Mouse (Mus musculus) limb, embryonic 10.5 days (tissue): ENCODE results near the gene Arhgef26. TPM values are rescaled to one million over a fixed set of nuclear protein-coding genes. Genes with fewer than 3 reads are reported as not detected.
A peak's percentile ranks its signal among the peaks of the same experiment; 100 is the strongest.

Experiments
- DNase-seq: peaks from one replicate; pipeline ENCODE4 v3.0.0-alpha.2; 2017; ENCODE audit warnings: low spot score
- H3K27ac ChIP-seq: fragments of 300-500 bp; sonication (generic); 2 replicates; pipeline ENCODE4 v1.5.1; 2016; ENCODE audit warnings: mild to moderate bottlenecking
- H3K27me3 ChIP-seq: fragments of 300-500 bp; sonication (generic); 2 replicates; pipeline ENCODE4 v1.6.1; 2016; ENCODE audit warnings: low read depth, mild to moderate bottlenecking; ENCODE audit not compliant: poor library complexity, severe bottlenecking
- H3K36me3 ChIP-seq: fragments of 300-500 bp; sonication (generic); 2 replicates; pipeline ENCODE4 v1.6.1; 2016; ENCODE audit warnings: mild to moderate bottlenecking, moderate library complexity
- H3K4me1 ChIP-seq: fragments of 300-500 bp; sonication (generic); 2 replicates; pipeline ENCODE4 v1.6.1; 2016
- H3K4me3 ChIP-seq: fragments of 300-500 bp; sonication (generic); 2 replicates; pipeline ENCODE4 v1.5.1; 2016; ENCODE audit warnings: mild to moderate bottlenecking, moderate library complexity
- H3K9me3 ChIP-seq: fragments of 300-500 bp; sonication (generic); replicated peaks from 2 replicates; pipeline ENCODE4 v1.6.1; 2016; ENCODE audit warnings: mild to moderate bottlenecking
- WGBS: fragments of 180-500 bp; shearing (Covaris S2); methylation state at CpG from one replicate; pipeline ENCODE4 v1.1.7; 2016; 5-methylcytosine and 5-hydroxymethylcytosine counted together
- polyA plus RNA-seq: library from polyadenylated mRNA; unstranded; fragments of >200 nt; fragmentation: Nextera tagmentation; extraction: Ambion mirVana; gene quantifications from 2 replicates; pipeline ENCODE4 v1.2.1, GENCODE M21; 2016

Gene Arhgef26
- 3.1 and 4.9 TPM in 2 replicates for polyA plus RNA-seq

DNA sequence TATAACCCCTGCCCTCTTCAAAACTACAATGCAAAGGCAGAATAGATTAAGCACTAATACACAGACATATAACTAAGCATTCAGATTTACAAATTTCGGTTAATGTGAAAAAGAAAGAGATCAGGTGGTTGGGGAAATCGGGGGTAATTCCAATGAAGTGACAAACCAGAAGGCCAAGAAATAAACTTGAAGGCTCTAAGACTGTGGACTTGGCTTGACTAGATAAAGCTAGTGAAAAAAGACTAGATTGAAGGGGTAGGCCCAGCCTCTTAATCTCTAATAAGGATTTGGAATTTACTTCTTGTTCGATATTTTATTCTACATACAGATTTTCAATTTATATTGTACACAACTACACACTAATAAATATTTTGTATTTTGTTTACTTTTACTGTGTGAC lies at the start of gene Arhgef26:
Gene Arhgef26 (plus strand): TSS at position 301 of the 400 bp plus-strand sequence.
- Histone ChIP-seq H3K9me3 (no peaks in the 10 kb centered on the region), H3K4me1 (peaks cover 22% of the 10 kb centered on the region), H3K36me3 (no peaks in the 10 kb centered on the region), H3K4me3 (peak within 1 kb of the TSS; percentile 80), H3K27me3 (peaks cover 43% of the 10 kb centered on the region), H3K27ac (peak within 1 kb of the TSS; percentile 85)
- no peak for DNase-seq
- WGBS: 76% methylated on average over 3 of the region's 3 CpGs

DNA sequence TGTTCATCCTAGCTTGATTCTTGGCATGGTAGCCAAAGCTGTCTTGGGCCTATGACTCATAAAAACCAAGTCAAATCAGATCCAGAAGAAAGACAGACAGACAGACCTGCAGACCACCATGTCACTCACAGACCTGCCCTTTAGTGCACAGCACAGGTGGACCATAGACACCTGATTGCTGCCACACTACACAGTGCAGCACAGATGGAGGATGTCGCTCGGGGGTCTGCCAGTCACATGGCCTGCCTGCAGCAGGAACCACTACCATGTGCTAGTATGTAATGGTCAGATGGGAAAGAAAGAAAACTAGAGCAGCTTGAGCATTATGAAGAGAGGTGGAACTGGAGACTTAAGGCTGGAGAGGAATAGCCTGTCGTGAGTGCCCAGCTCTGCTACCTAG lies 27.7 kb upstream of the Arhgef26 start:
- Histone ChIP-seq H3K27ac (no peak overlapping the region), H3K27me3 (no peaks in the 10 kb centered on the region), H3K36me3 (no peaks in the 10 kb centered on the region), H3K4me3 (no peak overlapping the region), H3K9me3 (no peaks in the 10 kb centered on the region), H3K4me1 (no peaks in the 10 kb centered on the region)
- DNase-seq: no peak
- 89% methylated on average over 3 of the region's 3 CpGs for WGBS

DNA sequence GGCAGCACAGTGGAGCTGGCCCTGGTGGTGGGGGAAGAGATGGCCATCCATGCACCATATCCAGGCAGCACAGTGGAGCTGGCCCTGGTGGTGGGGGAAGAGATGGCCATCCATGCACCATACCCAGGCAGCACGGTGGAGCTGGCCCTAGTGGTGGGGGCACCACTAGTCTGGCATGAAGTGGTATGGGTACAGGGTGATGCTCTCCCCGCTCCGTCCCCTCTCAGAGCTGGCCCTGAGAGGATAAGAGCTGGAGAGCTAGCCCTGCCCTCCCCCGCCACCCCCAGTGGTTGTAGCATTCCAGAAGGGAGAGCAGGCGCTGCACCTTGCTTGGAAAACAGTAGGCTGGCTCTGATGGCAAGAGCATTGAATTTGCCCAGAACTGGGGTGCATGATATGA lies 26.9 kb upstream of the Arhgef26 start:
- H3K27ac ChIP-seq: no peak overlapping the region
- DNase-seq: no peak
- 91% methylated on average over 5 of the region's 5 CpGs for WGBS
- no peaks in the 10 kb centered on the region for H3K9me3 ChIP-seq
- no peak overlapping the region for H3K4me3 ChIP-seq
- H3K4me1 ChIP-seq: no peaks in the 10 kb centered on the region
- no peaks in the 10 kb centered on the region for H3K36me3 ChIP-seq
- H3K27me3 ChIP-seq: no peaks in the 10 kb centered on the region

DNA sequence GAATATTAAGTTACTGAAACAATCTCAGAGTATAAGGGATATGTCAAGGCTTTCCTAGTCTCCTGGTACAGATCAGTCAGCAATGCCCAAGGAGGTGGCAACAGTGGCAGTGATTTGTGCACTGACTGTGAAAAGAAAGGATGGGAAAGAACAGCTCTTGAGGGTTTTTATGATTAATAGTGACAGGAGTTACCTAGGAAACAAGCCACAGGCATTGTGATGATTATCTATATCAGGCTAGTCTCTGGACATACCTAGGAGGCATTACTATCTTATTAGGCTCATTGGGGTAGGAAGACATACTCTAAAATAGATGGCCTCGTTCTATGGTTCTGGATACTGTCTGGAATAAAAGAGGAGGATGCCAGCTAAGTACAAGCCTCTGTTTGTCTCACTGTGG lies 13.4 kb upstream of the Arhgef26 start:
- no peaks in the 10 kb centered on the region for H3K4me1 ChIP-seq
- 80% methylated on average over 1 of the region's 1 CpGs for WGBS
- no peaks in the 10 kb centered on the region for H3K27me3 ChIP-seq
- no peak overlapping the region for H3K27ac ChIP-seq
- no peak overlapping the region for H3K4me3 ChIP-seq
- H3K36me3 ChIP-seq: no peaks in the 10 kb centered on the region
- no peak for DNase-seq
- no peaks in the 10 kb centered on the region for H3K9me3 ChIP-seq

DNA sequence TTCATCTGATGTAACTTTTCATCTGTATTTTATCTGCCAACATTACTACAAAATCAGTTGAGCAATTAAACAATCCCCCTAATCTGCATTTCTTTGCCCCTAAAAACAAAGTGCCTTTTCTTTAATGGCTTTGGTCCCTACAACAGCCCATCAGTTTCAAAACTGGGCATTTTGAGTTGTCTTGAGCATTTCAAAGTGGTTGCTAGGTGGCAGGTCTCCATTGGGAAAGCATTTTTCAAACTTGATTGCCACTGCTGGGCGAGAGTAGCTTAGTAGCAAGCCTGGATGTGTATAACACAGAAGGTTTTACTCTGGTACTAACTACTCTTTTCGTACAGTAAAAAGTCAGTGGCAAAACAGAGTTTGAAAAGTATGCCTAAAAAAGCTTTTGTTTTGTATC lies 10.2 kb upstream of the Arhgef26 start:
- no peak overlapping the region for H3K27ac ChIP-seq
- no peaks in the 10 kb centered on the region for H3K4me1 ChIP-seq
- 83% methylated on average over 2 of the region's 2 CpGs for WGBS
- no peaks in the 10 kb centered on the region for H3K36me3 ChIP-seq
- H3K4me3 ChIP-seq: no peak overlapping the region
- no peak for DNase-seq
- no peaks in the 10 kb centered on the region for H3K9me3 ChIP-seq
- no peaks in the 10 kb centered on the region for H3K27me3 ChIP-seq

DNA sequence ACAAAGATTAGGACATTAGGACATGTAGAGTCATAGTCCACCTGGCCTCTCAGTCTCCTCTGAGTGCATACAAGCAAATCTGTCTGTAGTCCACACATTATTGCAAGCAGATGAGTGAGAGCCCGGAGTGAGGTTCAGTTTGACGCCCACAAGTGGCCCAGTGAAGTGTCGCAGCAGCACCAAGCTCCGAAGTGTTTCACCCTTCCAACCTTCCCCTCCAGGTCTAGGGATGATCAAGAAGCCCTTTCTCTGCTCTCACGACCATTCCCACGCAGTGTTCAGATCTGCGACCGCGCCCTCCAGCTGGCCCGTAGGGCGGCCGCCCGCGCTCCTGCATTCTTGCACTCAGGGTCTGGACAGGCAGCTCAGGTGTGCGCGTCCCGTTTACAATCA lies 313 bp downstream of the Arhgef26 start:
- H3K27ac ChIP-seq: peak overlapping the region; percentile 85
- H3K4me3 ChIP-seq: peak overlapping the region; percentile 80
- no peaks in the 10 kb centered on the region for H3K9me3 ChIP-seq
- H3K36me3 ChIP-seq: no peaks in the 10 kb centered on the region
- H3K27me3 ChIP-seq: peaks cover 43% of the 10 kb centered on the region
- peaks cover 22% of the 10 kb centered on the region for H3K4me1 ChIP-seq
- 1% methylated on average over 17 of the region's 17 CpGs for WGBS
- DNase-seq: no peak

DNA sequence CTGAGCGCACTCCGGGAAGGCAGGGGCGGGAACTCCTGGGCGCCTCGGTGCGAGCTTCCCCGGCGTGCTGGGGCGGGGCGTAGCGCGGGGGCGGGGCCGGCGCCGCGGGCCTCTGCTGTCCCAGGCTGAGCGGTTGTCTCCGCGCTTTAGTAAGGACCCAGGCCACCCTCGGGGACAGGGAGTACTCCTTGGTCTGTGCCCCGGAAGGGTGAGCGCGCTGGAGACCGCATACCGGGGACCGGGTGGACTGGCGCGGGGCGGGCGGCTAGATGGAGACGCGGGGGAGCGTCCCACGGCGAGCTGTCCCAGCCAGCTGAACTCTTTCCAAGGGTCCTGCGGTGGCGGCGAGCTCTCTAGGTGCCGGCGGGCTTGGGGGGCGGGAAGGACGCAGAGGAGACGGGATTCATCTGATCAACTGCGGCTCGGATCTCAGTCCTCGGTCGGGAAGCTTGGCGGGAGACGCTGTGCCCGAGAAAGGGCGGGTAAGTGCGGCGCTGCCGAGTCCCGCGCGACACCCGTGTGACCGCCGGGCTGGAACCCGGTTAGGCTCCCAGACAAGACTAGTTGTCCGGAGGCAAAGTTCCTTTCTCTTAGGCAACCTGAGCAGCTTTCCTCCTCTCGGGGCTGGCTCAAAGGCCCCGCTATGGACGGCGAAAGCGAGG lies 841 bp downstream of the Arhgef26 start:
- DNase-seq: peak; percentile 80

DNA sequence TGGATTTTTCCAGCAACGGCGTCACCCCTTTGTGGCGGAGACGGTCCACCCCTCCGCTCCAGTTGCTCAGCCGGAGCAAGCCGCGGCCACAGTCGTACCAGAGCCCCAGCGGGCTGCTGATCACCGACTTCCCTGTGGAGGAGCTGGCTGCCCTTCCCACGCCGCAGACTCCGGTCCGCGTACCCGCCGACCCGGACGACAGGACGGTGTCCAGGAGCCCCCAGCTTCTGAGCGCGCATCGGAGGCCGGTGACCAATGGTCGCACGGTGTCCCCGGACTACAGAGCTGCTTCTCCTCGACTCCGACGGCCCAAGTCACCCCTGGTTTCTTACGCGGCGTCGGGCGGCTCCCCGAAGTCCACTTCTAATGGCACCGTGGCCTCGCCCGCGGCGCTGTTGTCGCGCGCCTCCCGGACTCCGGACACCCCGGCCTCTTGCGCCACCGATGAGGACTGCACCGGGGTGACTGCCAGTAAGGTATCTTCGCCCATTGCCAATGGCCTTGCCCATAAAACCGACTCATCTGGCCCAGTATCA lies 1.4 kb downstream of the Arhgef26 start:
- WGBS: 1% methylated on average over 53 of the region's 53 CpGs
- Histone ChIP-seq H3K36me3 (no peaks in the 10 kb centered on the region), H3K9me3 (no peaks in the 10 kb centered on the region), H3K27me3 (peaks cover 43% of the 10 kb centered on the region), H3K4me3 (peak overlapping the region; percentile 80), H3K4me1 (peaks cover 22% of the 10 kb centered on the region), H3K27ac (peak overlapping the region; percentile 85)
- peak; percentile 72 for DNase-seq

More for the DNA sequence above, 841 bp downstream of the Arhgef26 start:
- H3K4me3 ChIP-seq: peak overlapping the region; percentile 80
- H3K9me3 ChIP-seq: no peaks in the 10 kb centered on the region
- peaks cover 43% of the 10 kb centered on the region for H3K27me3 ChIP-seq
- no peaks in the 10 kb centered on the region for H3K36me3 ChIP-seq
- H3K27ac ChIP-seq: peak overlapping the region; percentile 85
- peaks cover 22% of the 10 kb centered on the region for H3K4me1 ChIP-seq
- WGBS: under 1% methylated on average over 61 of the region's 68 CpGs

DNA sequence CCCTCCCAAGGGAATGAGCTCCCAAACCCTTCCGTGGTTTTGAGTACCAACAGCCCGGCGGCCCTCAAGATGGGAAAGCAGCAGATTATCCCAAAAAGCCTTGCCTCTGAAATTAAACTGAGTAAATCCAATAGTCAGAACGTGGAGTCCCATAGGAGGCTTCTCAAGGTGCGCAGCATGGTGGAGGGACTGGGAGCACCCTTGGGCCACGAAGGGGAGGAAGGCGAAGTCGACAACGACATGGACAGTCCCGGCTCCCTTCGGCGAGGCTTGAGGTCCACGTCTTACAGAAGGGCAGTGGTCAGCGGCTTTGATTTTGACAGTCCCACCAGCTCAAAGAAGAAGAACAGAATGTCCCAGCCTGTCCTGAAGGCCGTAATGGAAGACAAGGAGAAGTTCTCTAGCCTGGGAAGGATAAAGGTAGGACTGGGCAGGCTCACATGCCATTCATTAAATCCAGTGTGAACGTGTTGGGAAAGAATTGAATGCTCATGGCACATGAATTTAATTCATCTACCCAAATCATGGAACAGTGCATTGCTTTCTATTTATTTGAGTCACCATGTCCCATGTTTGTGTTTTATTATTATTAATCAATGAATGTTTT lies 2.1 kb downstream of the Arhgef26 start:
- H3K9me3 ChIP-seq: no peaks in the 10 kb centered on the region
- H3K36me3 ChIP-seq: no peaks in the 10 kb centered on the region
- peaks cover 22% of the 10 kb centered on the region for H3K4me1 ChIP-seq
- no peak for DNase-seq
- H3K4me3 ChIP-seq: peak overlapping the region; percentile 80
- WGBS: 8% methylated on average over 16 of the region's 16 CpGs
- peaks cover 43% of the 10 kb centered on the region for H3K27me3 ChIP-seq
- H3K27ac ChIP-seq: no peak overlapping the region

DNA sequence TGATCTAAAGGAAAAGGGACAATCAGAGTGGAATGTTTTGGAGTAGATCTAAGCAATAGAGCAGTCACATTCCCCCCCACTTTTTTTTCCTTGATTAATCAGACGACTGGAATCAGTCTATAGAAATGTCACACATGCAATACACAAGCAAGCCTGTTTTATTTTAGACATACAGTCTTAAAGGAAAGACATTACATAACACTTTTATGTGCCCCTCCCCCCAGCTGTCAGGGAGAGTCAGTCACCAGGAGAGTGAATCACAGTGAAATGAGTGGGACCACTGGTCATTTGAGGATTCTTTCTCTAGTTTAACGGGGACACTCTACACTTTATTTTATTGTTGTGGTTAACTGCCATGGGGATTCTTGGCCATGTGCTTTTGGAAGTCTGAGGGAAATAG lies 2.7 kb downstream of the Arhgef26 start:
- H3K27ac ChIP-seq: no peak overlapping the region
- no peaks in the 10 kb centered on the region for H3K9me3 ChIP-seq
- no peaks in the 10 kb centered on the region for H3K36me3 ChIP-seq
- peaks cover 43% of the 10 kb centered on the region for H3K27me3 ChIP-seq
- H3K4me3 ChIP-seq: no peak overlapping the region
- DNase-seq: no peak
- H3K4me1 ChIP-seq: peaks cover 22% of the 10 kb centered on the region
- 16% methylated on average over 2 of the region's 2 CpGs for WGBS

DNA sequence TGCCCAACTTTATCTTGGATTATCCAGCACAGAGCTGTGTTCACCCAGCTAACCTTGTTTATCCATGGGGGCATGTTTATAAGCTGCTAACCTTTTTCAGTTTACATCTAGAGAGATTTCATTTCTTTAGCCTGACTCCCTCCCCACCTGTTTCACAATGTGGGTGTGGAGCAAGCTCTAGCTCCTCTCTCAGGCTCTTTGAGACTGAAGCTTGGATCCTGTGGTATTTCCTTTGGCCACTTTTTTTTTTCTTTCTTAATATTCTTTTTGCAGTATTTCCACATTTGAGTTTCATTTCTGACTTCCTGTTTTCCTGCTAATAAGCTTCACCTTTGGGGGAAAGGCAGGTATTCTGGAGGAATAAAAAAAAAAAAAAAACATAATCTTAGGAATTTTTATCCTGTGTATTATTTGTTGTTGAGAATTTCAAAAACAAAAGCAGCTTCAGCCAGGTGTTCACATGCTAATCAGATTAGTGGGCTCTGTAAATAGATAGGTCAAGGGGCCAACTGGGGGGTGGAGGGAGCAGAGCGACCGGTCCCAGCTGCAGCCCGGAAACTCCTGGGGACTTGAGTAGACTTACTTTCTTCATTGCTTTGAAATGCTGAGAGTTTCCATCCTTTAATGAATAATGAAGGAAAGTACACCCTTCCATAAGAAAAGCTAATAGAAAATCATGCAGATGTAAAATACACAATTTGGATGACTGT lies 3.5 kb downstream of the Arhgef26 start:
- H3K27ac ChIP-seq: no peak overlapping the region
- 41% methylated on average over 3 of the region's 3 CpGs for WGBS
- H3K27me3 ChIP-seq: peaks cover 43% of the 10 kb centered on the region
- H3K4me3 ChIP-seq: no peak overlapping the region
- DNase-seq: no peak
- peaks cover 22% of the 10 kb centered on the region for H3K4me1 ChIP-seq
- no peaks in the 10 kb centered on the region for H3K9me3 ChIP-seq
- no peaks in the 10 kb centered on the region for H3K36me3 ChIP-seq

DNA sequence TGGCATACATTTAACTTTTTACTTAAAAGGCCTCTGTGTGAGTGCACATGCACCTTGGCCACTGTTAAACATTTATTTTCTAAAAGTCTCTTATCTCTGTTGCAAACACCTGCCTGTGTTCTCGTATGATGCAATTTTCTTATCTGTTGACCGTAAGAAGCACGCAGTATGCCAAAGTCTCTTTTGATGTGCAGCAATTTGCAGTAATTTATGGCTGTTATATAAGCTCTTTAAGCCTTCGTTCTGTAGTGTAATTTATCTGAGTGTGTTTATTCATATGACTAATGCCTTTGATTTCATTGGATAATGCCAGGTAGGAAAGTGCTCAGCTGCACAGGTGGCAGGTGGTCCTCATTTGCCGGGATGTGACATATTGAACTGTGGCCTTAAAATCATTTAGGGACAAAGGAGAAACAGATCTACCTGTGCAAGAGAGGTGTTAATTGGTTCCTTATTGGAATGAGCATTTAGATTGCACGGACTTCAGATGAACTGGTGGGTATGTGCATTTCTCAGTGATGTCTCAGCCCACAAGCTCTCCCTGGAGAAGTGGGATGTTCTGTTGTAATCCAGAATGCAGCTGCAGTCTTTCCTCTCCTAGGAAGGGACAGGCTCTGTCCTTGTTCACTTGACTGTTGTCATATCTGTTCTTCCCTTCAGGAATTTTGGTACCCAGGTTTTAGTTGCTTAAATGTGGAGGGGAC lies 10.5 kb downstream of the Arhgef26 start:
- no peaks in the 10 kb centered on the region for H3K27me3 ChIP-seq
- no peaks in the 10 kb centered on the region for H3K36me3 ChIP-seq
- no peak overlapping the region for H3K27ac ChIP-seq
- no peaks in the 10 kb centered on the region for H3K9me3 ChIP-seq
- no peak for DNase-seq
- no peak overlapping the region for H3K4me3 ChIP-seq
- 60% methylated on average over 6 of the region's 6 CpGs for WGBS
- H3K4me1 ChIP-seq: no peaks in the 10 kb centered on the region
